Mouse (Mus musculus) c-Kit-negative CD71-positive TER-119-positive erythroid progenitor cells, embryonic 14.5 days (primary cell): ENCODE data around the gene Hes2.

Experiments used
- DNase-seq: peaks from one replicate; pipeline ENCODE4 v3.0.0-alpha.2; 2013; ENCODE audit warnings: low read depth, low spot score

Gene Hes2

DNA sequence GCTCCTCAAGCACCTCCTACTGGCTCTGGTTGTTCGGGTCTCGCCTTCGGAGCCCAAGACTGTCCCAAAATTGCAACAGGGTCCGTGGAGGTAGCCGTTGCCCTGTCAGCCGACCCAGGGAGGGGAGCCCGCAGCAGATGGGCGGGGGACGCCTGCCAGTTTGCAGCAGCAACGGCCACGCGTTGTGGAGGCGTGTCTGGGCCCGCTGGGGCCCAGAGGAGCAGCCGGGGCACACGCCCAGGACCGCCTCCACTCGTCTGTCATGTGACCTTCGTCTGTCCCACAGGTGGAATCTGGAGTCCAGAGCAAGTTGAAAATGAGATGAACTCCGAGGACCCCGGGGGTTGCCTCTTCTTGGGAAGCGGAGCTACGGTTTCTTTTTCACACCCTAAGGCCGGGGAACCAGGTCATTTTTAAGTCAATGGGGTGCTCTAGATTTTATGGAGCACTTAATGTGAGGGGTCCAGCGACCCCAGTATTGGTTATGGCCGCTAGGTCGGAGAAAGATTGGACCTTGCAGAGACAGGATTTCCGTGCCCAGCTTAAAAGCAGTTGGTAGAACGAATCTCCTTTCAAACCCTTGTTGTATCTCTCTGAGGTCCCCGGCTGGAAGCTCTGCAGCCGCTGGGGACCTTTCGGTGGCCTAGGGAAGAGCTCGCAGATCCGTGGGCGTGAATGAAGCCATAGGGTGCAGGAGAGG lies at the start of gene Hes2:
Gene Hes2, plus strand, starts transcription at position 283 of the 700 bp plus-strand sequence.
- DNase-seq, result no peak

DNA sequence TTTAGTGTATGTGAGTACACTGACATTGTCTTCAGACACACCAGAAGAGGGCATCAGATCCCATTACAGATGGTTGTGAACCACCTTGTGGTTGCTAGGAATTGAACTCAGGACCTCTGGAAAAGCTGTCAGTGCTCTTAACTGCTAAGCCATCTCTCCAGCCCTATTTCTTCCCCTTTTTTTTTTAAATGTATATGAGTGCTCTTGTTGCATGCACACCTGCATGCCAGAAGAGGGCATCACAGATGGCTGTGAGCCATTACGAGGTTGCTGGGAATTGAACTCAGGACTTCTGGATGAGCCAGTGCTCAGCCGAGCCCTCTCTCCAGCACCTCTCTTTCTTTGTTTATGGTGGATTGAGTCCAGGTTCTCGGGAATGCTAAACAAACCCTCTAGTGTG lies 49.2 kb upstream of the Hes2 start:
- DNase-seq, result no peak

DNA sequence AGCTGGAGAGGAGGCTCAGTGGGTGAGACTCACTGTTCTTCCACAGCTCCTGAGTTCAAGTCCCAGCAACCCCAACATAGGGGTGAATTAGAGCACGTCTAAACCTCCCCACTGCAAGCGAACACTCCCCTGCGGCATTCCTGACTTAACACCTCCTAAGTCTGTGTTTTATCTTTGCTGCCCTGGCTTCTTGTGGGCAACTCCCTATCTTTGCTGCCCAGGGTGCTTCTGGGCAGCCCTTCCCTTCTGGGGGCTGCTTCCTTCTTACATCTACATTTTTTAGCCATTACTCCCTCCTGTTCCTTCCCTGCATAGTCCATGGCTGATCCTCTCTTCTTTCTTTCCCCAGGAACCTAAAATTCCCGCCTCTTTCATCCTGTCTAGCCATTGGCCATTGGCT lies 48.0 kb upstream of the Hes2 start:
- peak; percentile 54 for DNase-seq

DNA sequence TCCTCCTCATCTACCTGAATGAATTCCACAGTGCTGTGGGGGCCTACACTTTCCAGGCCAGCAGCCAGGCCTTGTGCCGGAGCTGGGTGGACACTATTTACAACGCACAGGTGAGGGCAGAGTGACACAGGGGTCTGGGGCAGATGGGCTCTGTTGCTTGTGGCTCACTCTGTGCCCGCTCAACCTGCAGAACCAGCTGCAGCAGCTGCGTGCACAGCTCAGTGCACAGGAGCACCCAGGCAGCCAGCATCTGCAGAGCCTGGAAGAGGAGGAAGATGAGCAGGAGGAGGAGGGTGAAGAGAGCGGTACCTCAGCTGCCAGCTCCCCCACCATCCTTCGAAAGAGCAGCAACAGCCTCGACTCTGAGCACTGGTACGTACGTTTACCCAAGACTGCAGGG lies 46.3 kb upstream of the Hes2 start:
- no peak for DNase-seq

DNA sequence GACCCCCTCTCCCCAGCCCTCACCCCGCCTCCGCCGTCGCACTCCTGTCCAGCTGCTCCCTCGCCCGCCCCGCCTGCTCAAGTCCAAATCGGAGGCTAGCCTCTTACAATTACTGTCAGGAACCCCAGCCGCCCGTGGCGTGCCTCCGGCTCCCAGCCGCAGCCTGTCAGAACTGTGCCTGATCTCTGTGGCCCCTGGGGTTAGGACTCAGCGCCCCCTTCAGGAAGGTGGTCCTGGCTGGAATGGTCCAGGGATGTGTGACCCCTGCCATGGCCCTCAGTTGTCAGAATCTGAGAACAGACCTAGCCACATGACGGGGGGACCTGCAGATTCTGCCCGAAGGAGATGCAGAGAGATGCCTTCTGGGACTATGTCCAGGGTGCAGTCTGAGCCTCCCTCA lies 44.6 kb upstream of the Hes2 start:
- DNase-seq, result no peak

DNA sequence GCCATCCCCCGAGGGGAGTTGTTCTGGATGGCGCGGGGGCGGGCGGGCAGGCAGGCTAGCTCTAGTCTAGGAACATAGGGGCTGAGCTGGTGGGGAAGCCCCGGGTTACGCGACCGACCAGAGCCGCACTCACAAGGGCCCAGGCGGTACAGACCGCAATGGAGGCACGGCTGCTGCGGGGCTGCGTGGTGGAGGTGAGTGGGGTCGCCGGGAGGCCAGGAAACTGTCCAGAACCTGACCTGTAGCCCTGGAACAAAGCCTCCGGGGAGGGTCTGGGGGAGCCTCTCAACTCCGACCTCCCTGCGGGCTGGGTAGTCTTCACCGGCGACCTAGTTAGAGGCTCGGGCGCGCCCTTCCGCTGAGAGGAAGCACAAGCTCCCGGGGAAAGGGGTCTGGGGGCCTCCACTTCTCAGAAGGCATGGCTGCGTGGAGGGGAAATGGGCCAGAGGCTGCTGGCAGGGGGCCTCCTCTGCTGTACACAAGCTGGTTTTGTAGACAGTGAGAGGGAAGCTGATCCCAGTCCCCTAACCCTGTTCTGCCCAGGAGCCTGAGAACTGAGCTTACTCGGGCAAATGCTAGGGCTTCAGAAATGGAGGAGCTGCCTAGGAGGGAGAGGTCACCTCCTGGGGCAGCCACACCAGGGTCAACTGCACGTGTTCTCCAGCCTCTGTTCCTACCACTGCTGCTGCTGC lies 42.6 kb upstream of the Hes2 start, which contains the start of gene Tnfrsf25:
Gene Tnfrsf25, plus strand, starts transcription at position 14 of the 692 bp plus-strand sequence.
- no peak for DNase-seq

DNA sequence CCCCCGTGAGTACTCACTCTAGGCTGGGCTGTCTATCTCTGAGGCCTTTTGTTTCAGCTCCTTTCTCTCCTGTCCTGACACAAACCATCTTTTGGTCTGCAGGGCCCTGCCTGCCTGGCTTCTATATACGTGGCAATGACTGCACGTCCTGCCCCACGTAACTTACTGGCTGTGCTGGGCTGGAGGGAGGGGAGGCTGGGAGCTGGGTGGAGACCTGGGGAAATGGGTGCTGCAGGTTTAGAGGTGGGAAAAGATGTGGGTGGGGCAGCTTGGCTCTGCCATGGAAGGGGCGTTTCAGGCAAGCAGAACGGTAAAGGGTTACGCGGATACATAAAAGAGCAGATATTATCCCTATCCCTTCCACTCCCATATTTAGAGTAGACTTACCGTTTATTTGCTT lies 41.1 kb upstream of the Hes2 start:
- no peak for DNase-seq

DNA sequence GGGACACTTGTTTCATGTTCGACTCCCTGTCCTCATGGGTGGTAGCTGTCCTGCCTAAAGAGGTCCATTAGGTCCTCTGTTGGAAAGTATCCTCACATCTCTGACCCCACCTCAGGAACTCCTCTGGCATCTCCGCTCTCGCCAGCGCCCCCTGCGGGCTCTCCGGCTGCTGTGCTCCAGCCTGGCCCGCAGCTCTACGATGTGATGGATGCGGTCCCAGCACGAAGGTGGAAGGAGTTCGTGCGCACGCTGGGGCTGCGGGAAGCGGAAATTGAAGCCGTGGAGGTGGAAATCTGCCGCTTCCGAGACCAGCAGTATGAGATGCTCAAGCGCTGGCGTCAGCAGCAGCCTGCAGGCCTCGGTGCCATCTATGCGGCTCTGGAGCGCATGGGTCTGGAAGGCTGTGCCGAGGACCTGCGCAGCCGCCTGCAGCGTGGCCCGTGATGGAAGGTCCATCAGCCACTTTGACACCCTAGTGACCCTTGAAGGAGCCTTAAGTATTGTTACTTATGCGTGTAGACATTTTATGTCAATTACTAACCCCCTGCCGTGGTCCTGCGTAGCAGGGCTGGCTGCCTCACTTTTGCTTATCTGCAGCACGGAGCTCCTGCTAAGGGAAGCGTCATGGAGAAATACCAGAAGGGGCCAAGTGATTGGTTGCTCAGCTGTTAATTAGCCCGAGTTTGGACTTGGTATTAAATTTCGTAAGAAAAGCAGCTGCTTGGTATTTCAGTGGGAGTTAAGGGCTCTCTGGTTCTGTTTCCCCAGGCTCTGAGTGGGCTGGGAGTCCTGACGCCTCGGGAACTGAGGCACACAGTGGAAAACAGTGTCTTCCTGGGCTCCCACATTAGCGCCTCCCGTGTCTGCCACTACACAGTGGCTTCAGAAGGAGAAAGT lies 39.0 kb upstream of the Hes2 start:
- DNase-seq, result no peak

DNA sequence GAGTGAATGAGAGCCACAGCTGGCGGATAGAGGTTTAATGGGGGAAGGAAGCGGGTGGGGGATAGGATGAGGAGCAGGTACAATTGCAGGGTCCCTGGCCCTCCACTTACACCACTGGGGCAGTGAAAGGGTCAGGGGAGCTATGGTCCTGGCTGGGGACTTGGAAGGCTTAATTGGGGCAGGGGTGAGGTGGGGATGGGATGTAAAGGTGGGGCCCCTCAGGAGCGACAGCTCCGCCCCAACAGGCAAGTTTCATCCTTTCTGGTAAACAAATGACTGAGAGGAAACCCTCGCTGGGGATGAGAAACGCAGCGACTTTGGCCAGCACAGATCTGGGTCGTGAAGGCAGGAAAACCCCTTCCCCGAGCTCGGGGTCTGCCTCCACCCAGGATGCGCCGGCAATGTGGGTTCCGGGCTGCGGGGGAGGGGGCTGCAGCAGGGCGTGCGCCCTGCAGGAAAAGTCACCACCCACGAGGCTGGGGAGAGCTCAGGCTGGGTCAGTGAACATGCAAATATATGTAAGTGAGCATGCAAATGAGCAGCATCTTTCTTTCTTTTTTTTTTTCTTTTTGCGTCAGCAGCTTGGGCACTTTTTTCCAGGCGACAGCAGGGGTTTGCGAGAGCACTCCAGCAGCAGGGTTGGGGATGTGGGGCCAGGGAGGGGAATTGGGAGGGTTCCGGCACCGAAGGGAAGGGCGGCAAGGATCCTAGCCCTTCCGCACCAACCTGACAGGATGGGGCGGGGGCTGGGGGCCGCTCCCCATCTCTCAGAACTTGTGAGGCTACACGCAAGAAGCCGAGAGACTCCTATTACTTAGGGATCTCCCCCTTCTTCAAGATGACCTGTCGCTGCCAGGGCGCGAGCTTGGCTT lies 38.1 kb upstream of the Hes2 start:
- no peak for DNase-seq

DNA sequence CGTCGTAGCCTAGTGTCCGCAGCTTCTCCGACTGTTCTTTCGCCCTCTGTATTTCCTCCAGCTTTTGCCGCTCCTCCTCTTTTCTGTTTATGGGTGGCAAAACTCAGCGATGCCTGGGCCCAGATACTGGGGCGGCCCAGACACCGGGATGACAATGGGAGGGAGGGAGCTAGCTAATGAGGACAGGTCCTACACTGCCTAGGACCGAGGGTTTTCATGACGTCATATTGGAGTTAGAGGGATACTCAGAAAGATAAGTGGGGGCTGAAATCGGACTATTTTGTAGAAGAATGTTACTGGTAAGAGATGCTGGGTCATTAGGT lies 37.5 kb upstream of the Hes2 start:
- no peak for DNase-seq

DNA sequence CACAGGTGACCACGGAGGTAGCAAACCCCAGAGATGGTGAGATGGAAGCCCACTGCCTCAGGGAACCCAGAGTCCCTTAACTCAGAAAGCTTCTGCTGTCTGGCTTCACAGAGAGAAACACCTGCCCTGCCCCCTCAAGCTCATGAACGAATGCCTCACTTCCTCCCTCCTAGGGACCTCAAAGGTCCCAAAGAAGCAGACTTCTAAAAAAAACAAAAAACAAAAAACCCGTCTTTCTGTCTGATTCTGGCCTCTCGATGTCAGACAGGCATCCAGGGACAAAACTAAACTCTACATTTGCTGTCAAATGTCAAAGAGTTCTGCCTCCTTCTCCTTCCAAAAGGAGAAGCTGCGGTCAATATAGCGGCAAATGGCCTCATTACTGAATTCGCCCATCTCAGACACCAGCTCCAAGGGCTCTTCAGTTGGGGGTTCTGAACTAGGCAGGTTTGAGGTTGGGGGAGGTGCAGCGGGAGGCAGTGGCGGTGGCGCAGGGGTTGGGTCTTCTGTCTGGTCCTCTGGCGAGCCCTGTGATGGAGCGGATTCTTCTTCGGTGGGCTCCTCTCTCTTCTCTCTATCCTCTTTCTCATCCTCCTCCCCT lies 34.2 kb upstream of the Hes2 start:
- DNase-seq, result no peak

DNA sequence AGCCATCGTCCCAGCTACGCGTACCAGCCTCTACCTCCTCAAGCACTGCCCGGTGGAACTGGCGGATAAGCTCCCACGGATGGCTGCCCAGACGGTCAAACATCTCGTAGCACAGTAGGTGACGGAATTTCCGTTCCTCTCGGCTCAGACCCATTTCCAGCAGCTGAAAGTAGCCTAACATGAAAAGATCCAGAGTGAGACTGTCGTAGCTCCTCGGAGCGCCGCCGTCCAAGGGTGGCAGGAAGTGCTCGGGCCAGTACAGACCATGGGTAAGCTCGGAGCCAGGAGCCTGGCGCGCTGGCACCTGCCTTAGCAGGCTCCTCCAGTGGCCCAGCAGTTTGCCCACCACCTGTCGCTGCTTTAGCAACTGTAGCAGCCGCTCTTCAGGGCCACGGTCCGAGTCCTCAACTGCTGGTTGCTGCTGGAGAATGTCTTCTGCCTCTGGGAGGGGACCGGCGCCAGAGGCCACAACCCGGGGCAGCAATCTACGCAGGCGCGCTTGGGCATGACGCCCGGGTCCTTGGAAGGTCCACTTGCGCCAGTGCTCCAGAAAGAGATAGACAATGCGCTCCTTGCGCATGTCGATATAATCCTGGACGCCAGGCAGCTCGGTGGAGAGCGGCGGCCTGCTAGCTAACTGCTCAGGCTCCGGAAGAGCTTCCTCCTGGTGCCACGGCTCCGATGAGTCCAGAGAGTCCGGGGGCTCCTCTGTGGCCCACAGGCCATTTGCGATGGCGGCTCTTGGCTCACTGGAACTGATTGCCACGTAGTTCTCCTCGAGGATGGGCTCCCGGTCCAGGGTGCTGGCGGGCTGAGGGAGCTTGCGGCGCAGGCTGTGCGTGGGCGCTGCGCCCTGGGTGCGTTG lies 33.3 kb upstream of the Hes2 start:
- no peak for DNase-seq

DNA sequence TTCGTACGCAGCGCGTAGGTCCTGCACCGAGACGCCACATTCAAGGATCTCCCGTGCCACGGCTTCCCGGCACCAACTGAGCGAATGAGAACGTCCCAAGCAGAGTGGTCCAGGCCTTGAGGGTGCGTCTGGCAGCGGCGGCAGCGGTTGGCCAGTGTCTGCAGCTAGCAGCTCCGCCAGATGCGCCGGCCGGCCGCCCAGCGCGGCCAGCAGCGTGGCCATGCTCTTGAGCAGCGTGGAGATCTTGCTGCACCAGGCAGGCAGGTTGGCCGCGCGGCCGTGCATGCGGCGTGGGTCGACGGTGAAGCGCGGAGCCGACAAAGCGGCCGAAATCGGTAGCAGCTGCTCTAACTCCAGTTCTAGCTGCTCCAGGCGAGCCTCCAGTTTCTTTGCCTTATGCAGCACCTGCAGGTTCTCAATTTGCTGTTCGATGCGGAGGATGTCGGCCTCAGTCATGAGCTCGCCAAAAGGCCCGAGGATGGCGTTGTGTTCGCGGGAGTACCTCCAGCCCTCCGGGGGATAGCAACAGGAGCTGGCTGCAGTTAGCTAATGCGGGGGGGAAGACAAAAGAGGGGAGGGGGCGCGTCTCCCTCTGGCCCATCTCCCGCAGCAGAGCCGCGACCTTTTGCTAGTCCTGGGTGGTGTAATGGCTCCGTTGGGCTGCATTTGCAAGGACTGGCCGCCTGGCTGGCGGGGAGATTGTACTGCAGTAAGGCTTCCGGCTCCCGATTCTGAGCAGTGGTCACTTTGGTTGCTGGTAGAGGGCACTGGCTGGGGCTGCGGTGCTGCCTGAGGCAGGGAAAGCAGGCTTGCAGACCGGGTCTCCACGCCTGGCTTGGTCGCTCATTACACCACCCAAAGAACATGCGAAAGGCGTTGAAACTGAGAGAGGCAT lies 32.4 kb upstream of the Hes2 start:
- no peak for DNase-seq

DNA sequence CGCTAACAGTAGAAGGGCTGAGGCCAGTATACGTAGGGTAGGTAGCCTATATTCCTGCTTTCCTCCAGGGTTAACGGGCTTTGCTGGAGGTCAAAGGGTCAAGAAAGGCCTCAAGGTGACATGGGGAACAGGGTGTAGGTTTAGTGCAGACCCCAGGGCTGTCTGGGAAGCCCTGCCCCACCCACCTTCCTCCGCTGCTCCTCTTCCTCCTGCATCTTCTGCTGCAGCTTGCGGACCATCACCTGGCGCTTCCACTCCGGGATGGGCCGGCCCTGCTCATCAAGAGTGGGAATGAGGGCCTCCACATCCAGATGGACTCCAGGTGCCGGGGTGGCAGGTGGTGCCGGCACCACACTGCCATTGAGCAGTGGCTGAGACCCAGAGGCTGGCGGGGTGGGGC lies 30.8 kb upstream of the Hes2 start:
- no peak for DNase-seq

DNA sequence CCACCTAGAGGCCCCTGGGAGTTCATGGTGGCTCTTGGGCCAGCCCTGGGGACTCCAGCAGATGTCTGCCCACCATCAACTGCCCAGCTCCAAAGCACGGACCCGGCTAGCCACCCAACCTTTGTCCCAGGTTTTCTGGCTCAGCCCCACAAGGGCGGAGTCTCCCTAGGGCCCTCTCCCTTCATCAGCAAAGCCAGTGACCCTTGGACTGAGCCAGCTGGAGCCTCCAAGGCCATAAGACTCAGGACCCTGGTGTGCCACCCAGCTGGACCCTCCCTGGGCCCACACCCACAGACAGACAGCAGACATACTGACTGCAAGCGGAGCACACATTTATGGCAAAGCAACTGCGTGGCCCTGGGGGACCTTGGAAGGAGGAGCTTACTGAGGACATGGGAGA lies 29.9 kb upstream of the Hes2 start:
- no peak for DNase-seq

DNA sequence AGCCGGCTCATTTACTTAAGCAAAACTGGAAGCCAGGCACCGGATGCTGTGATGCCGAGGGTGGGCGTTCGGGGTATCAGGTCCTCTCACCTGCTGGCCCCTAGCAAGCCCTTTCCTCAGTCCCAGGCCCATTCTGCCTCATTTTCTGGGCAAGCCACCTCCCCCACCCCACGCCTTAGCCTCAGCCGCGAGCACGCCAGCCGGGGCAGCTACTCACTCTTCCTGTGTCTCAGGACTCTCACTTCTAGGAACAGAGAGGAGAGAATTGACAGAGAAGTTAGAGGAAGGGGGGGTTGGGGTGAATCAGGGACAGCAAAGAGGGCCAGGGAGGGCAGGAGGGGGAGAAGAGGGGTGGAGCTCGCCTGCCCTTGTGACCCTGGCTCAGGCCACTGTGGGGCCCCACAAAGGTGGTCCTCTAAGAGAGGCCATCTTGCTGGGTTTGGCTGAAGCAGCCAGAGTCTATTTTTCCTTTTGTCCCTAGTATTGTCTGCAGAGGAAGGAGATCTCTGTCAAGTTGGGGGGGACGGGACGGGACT lies 29.2 kb upstream of the Hes2 start:
- DNase-seq, result no peak

DNA sequence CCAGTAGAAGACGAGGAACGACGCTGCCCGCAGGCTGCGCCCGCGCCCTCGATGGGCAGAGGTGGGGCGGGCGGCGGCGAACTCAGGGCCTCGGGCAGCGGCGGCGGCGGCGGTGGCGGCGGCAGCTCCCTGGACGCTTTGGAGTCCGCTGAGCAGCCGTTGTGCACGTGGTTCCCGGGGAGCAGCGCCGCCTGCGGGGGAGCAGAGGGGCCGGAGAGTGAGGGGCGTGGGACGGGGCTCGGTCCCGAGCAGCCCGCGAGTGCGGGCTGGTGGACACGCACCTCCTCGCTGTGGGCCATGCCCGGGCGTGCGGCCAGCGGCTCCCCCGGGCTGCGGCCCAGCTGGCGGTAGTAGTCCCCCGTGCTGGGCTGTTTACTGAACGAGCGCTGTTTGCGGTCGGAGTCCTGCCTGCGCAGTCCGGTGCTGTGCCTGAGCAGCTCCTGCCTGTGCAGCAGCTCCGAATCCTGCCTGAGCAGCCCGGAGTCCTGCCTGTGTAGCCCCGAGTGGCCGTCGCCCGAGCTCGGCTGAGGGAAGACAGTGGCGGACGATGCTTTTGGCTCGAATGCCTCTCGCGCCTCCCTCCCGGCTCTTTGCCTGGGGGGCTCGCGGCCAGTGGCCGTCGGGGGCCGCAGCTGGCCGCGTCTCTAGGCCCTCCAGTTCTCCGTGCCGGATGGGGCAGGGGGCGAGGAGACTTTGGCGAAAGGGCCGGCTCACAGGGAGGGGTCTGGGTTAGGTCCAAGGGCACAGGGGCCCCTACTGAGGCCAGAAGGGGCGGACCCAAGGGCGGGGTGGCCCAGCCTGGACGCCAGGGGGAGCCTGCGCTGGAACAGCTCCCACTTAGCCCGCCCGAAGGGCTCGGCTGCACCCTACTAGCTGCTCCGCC lies 27.7 kb upstream of the Hes2 start:
- DNase-seq, result no peak
